Mouse (Mus musculus) heart, postnatal 0 days (tissue): ENCODE measurements around the gene Rae1. TPM values are rescaled to one million over a fixed set of nuclear protein-coding genes. Genes with fewer than 3 reads are reported as not detected.

Experiments
- ATAC-seq: fragments of 200-750 bp; cut with Nextera tagmentation; 2 replicates; pipeline ENCODE4 v1.8.0; 2017; ENCODE audit warnings: low read depth, moderate number of reproducible peaks, moderate library complexity; ENCODE audit not compliant: insufficient read depth
- DNase-seq: peaks from one replicate; pipeline ENCODE4 v3.0.0-alpha.2; 2016; ENCODE audit warnings: low spot score
- H3K27ac ChIP-seq: fragments of 300-500 bp; sonication (generic); 2 replicates; pipeline ENCODE4 v1.5.1; 2014; ENCODE audit warnings: low read depth, mild to moderate bottlenecking
- H3K27me3 ChIP-seq: fragments of 300-500 bp; sonication (generic); 2 replicates; pipeline ENCODE4 v1.6.1; 2014; ENCODE audit warnings: low read length, mixed read lengths; ENCODE audit not compliant: control insufficient read depth, insufficient read depth
- H3K36me3 ChIP-seq: fragments of 300-500 bp; sonication (generic); replicated peaks from 2 replicates; pipeline ENCODE4 v1.6.1; 2014; ENCODE audit warnings: low read length, mixed read lengths; ENCODE audit not compliant: control insufficient read depth, insufficient read depth
- H3K4me1 ChIP-seq: fragments of 300-500 bp; sonication (generic); 2 replicates; pipeline ENCODE4 v1.6.1; 2014; ENCODE audit warnings: antibody characterized with exemption; ENCODE audit not compliant: control insufficient read depth, insufficient read depth
- H3K4me2 ChIP-seq: fragments of 300-500 bp; sonication (generic); 2 replicates; pipeline ENCODE4 v1.6.1; 2014; ENCODE audit warnings: low read depth, mild to moderate bottlenecking, low read length, moderate library complexity
- H3K4me3 ChIP-seq: fragments of 300-500 bp; sonication (generic); 2 replicates; pipeline ENCODE4 v1.5.1; 2014; ENCODE audit warnings: low read depth, low read length
- H3K9ac ChIP-seq: fragments of 300-500 bp; sonication (generic); replicated peaks from 2 replicates; pipeline ENCODE4 v1.6.1; 2014; ENCODE audit warnings: low read depth, low read length, mixed read lengths
- H3K9me3 ChIP-seq: fragments of 300-500 bp; sonication (generic); replicated peaks from 2 replicates; pipeline ENCODE4 v1.6.1; 2016; ENCODE audit warnings: low read length; ENCODE audit not compliant: control insufficient read depth
- CTCF ChIP-seq: IDR thresholded peaks from 2 replicates; pipeline ENCODE4 v1.5.1; 2016; ENCODE audit warnings: antibody characterized with exemption, control low read depth, low read depth
- EP300 ChIP-seq: IDR thresholded peaks from 2 replicates; pipeline ENCODE4 v1.6.1; 2016; ENCODE audit warnings: antibody characterized with exemption, low read depth
- WGBS: fragments of 180-500 bp; shearing (Covaris S2); extraction: QIAGEN DNeasy Blood & Tissue Kit; methylation state at CpG from one replicate; pipeline ENCODE4 v1.1.7; 2014; 5-methylcytosine and 5-hydroxymethylcytosine counted together
- polyA plus RNA-seq: library from polyadenylated mRNA; unstranded; fragments of >200 nt; fragmentation: Nextera tagmentation; extraction: Ambion mirVana; gene quantifications from 2 replicates; pipeline ENCODE4 v1.2.1, GENCODE M21; 2015
- total RNA-seq: library from RNA; depleted of rRNA; stranded (reverse); fragments of >200 nt; gene quantifications from 2 replicates; pipeline ENCODE4 v1.2.3, GENCODE M21; 2014; ENCODE audit warnings: low replicate concordance

Rae1 gene
- total and polyA plus RNA-seq, 2 experiments from 2014 or later = 76.7 to 83.4 TPM

DNA sequence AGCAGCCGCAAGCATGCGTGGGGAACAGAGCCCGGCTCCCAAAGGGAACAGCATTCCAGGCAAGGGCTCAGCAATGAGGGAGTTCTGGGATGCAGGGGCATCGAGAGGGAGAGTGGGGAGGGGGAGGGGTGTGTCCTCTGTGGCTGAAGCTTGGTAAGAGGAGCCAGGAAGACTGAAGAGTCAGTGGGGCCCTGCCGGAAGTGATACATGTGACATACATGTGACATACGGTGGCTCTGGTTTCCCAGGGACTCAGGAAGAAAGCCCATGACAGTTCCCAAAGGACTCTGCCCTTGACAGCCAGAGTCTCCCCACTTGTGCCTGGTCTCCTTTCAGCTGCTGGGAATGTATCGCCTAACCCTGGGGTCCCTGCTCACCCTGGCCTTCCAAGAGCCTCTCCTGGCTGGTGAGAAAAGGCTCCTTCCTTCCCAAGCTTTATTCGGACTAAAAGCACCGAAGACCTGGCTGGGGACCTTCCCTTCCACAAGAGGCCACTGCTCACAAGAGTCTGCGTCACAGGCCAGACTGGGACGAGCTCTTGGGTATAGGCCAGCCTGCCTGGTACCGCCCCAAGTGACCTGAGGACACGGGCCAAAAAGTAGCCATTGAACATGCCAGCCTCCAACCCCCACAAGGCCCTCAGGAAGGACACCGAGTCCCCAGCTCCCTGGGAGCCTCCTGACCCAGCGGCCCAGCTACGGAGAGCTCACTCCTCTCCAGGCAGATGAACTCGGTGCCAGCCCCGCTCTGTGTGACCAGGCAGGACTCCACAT, 44.5 kb downstream of the Rae1 start:
- peak; percentile 83 for ATAC-seq
- H3K27me3 ChIP-seq = no peaks in the 10 kb centered on the region
- H3K36me3 ChIP-seq = no peaks in the 10 kb centered on the region
- DNase-seq = peak; percentile 75
- H3K4me3 ChIP-seq = no peak overlapping the region
- peaks cover 41% of the 10 kb centered on the region for H3K4me1 ChIP-seq
- 41% methylated on average over 18 of the region's 18 CpGs for WGBS
- no peak overlapping the region for H3K4me2 ChIP-seq
- 0 out of 2 replicates have a peak overlapping the region, but pooled peaks have one; percentile 9 for H3K9ac ChIP-seq
- H3K9me3 ChIP-seq = no peaks in the 10 kb centered on the region
- peak overlapping the region; percentile 84 for H3K27ac ChIP-seq
- TF ChIP-seq CTCF (peak; percentile 53), EP300 (peak; percentile 49; the same call in 1 of the 2 replicates)

DNA sequence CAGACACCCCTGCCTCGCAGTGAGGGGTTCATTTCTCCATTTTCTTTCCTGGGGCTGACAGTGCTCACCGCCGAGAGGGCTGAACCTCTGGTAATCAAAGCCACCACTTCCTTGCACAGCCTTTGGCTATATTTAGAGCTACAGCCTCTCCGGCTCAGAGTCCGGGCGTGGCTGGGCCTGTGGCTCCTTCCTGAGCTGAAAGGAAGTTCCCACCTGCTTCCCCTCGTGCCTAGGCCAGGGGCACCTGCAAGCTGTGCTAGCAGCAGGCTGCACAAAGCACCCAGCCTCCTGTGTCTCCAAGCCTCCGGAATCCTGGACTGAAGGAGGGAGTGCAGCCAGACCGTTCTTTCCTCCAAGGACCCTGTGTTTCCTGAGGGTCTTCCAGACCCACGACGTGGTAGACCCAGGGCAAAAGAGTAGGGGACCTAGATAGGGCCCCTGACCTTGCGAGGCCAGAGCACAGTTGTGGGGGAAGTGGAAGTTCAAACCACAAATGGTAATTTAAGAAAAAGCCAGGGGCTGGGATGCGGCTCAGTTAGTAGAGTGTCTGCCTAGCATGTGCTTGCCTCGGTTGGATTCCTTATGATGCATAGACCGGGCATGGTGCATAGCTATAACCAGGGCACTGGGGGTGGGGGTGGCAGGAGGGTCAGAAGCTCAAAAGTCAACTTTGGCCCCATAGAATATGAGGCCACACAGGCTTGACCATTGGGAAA, 46.8 kb downstream of the Rae1 start:
- Histone ChIP-seq H3K36me3 (no peaks in the 10 kb centered on the region), H3K27me3 (no peaks in the 10 kb centered on the region), H3K27ac (peak overlapping the region; percentile 90), H3K4me2 (peak overlapping the region; percentile 24), H3K9ac (peak overlapping the region; percentile 44; the same call in 1 of the 2 replicates), H3K9me3 (no peaks in the 10 kb centered on the region), H3K4me3 (no peak overlapping the region), H3K4me1 (peaks cover 51% of the 10 kb centered on the region)
- ATAC-seq (peak; percentile 13), DNase-seq (no peak)
- TF ChIP-seq CTCF = no peak
- no peak for TF ChIP-seq EP300
- WGBS = 29% methylated on average over 15 of the region's 15 CpGs

DNA sequence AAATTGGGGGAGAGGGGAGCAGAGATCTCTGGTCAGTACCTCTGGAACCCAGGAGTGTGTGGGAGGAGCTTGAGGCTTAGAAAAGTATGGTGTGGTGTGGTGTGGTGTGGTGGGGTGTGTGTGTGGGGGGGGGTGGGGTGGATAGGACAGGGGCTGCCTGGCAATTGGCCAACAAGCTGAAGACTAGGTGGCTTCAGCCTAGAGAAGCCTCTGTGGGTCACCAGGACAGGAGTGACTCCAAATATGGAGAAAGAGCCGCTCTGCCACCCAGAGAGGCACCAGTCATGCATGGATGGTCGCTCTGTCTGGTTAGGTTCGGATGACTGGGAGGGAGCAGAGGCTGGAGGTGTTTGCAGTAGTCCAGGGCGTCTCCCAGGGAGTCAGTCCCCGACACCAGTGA, 47.6 kb downstream of the Rae1 start:
- no peaks in the 10 kb centered on the region for H3K27me3 ChIP-seq
- H3K9me3 ChIP-seq = no peaks in the 10 kb centered on the region
- TF ChIP-seq EP300 (no peak), CTCF (no peak)
- WGBS = 79% methylated on average over 5 of the region's 5 CpGs
- ATAC-seq (no peak), DNase-seq (no peak)
- peak overlapping the region; percentile 34; the same call in 1 of the 2 replicates for H3K27ac ChIP-seq
- H3K4me3 ChIP-seq = no peak overlapping the region
- peaks cover 53% of the 10 kb centered on the region for H3K4me1 ChIP-seq
- H3K36me3 ChIP-seq = no peaks in the 10 kb centered on the region
- no peak overlapping the region for H3K9ac ChIP-seq
- no peak overlapping the region for H3K4me2 ChIP-seq

DNA sequence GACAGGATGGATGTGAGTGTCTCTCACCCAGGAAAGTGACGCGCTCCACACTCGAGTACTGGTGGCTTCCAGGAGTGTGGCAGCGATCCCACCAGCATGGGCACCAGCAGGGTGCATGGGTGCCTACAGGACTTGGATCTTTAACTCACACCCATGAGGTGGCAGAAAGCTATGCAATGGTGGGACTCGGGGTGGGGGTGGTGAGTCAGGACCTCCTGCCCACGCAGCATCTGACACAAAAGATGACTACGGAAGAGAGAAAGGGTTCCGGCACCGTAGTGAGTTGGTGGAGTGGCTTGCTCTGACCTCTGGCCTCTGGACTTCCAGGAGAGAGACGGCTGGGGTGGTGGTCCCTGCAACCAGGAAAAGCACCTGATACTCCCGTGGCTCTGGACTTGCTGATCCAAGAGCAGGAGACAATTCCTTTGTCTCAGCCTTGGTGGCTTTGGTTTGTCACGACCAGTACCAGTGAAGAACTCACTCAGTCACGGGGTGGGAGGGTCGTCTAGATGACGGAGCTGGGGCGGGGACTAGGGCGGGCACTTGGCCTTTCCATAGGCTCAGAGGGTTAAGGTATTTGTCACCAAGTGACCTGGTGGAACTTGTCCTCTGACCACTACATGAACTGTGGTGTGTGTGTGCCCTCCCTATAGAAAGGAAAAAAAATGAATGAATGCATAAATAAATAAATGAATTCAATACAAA, 48.3 kb downstream of the Rae1 start:
- Histone ChIP-seq H3K4me1 (peaks cover 59% of the 10 kb centered on the region), H3K4me3 (no peak overlapping the region), H3K36me3 (no peaks in the 10 kb centered on the region), H3K9ac (no peak overlapping the region), H3K9me3 (no peaks in the 10 kb centered on the region), H3K4me2 (no peak overlapping the region), H3K27me3 (no peaks in the 10 kb centered on the region), H3K27ac (0 out of 2 replicates have a peak overlapping the region, but pooled peaks have one; percentile 34)
- DNase-seq = no peak
- TF ChIP-seq CTCF (no peak), EP300 (no peak)
- WGBS = 56% methylated on average over 17 of the region's 17 CpGs
- no peak for ATAC-seq

- no peak overlapping the region for H3K4me3 ChIP-seq
- DNase-seq = no peak
These were observed 49.3 kb downstream of the Rae1 start for GRCm38 (mm10) chr2:173049231-173049630.

More at GRCm38 (mm10) chr2:173049231-173049630, 49.3 kb downstream of the Rae1 start:
- no peak for ATAC-seq
- Histone ChIP-seq H3K9ac (no peak overlapping the region), H3K36me3 (no peaks in the 10 kb centered on the region), H3K27ac (peak overlapping the region; percentile 32; the same call in 1 of the 2 replicates), H3K27me3 (no peaks in the 10 kb centered on the region), H3K4me2 (no peak overlapping the region), H3K4me1 (peaks cover 54% of the 10 kb centered on the region), H3K9me3 (no peaks in the 10 kb centered on the region)
- TF ChIP-seq CTCF (no peak), EP300 (no peak)
- WGBS = 50% methylated on average over 3 of the region's 3 CpGs
